Mouse (Mus musculus) gastrocnemius, adult 8-10 months (tissue): Measurements from ENCODE around the gene Tcf7l1. TPM values are rescaled to one million over a fixed set of nuclear protein-coding genes. Genes with fewer than 3 reads are reported as not detected.

Source experiments
- DNase-seq, 2 experiments: peaks; one replicate each; pipeline ENCODE4 v3.0.0; 2022; ENCODE audit warnings: low spot score in 2 of 2
- total RNA-seq, 4 experiments: library from RNA; stranded (reverse); gene quantifications; 2 replicates each; pipeline ENCODE4 v1.2.4; 2022

The Tcf7l1 gene
- total RNA-seq, 4 experiments from 2014 or later = 3.0 to 5.0 (median 4.2) TPM

DNA sequence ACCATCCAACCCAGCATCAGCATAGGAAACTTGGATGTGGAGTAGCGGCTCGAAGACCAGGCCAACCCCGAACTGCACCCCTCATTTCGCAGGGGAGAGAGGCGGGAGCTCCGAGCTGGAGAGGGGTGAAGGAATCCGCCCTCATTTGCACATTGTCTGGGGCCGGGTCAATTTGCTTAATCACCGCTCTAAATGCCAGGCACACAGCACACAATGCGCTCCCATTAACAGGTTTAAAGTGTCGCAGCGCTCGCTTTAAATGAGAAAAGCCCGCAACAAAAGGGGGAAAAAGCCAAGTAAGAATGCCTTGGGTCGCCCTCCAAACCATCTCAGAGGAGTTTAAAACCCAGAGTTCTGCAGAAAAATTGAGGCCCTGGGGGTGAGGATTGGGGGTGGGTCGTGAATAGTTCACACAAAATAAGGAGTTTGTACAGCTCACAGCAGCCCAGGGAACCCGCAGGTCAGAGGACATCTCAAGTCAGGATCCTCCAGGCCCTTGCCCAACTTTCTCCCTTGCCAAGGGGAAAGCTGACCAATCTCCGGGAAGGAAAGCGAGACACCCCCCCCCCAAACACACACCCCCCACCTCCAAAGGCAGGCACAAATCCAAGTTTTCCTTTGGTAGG, 1.6 kb downstream of the Tcf7l1 start:
- no peak for DNase-seq

DNA sequence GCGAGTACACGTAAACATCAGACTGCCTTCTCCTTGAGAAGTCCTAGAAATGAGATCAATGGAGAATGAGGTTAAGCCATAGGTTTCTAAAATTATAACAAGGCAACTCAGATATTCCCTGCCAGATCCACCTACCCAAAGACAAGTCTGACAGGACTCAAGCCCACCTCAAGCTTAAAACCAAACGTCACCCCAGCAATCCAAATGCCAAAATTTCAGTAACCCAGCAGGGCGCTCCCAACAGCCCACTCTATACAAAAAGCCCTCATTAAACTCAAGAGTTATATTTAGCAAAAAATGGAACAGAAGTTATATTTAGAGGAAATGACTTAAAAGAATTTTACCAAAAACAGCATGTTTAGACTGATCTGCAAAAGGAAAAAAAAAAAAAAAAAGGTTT, 5.3 kb downstream of the Tcf7l1 start:
- no peak for DNase-seq

DNA sequence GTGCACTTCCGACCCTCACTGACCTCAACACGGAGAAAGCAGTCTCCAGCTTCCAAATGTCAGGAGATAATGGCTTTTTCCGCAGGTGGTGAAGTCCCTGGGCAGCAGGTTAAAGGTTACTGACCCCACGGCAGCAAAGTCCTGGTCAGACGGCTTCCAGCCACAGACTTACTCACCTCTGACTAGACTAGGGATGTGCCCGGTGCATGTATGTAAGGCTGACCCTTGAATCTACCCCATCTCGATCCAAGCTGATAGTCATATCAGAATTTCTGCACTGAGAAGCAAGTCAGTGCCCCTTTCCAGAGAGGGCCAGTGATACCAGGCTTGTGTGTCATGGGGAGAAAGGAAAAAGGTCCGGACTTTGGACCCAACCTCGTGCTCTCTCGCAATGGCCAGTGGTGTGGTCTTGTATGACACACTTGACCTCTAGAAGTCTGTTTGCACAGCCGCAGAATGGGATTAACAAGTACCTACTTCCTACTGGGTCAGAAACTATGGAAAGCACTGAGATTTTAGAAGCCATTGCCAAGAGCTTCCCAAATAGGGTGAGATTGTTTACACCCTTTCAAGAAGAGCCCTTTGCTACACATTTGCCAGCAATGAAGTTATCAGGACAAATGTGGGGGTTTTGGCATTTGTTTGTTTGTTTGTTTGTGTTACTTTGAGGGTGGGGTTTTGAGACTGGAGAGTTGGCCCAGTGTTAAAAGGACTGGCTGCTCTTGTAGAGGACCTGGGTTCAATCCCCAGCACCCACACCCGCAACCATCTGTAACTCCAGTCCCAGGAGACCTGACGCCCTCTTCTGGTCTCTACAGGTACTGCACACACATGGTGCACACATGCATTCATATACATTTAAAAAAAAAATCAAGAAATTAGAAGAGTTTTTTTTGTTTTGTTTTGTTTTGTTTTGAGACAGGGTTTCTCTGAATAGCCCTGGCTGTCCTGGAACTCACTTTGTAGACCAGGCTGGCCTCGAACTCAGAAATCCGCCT, 10.0 kb downstream of the Tcf7l1 start:
- no peak for DNase-seq

DNA sequence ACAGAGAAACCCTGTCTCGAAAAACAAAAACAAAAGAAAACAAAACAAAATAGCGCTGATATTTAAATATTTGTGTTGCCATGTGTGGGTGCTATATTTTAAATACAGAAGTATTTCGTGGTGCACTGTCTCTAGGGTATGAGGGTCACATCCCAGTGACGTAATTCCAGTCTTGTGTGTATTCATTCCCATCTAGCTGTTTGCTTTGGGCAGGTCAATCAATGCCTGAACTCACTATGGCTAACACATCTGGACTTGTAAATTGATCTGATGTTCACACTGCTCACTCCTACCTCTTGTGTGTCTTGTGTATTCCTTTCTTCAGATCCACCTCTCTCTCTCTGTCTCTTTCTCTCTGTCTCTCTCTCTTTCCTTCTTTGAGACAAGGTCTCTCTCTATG, 11.8 kb downstream of the Tcf7l1 start:
- no peak for DNase-seq

DNA sequence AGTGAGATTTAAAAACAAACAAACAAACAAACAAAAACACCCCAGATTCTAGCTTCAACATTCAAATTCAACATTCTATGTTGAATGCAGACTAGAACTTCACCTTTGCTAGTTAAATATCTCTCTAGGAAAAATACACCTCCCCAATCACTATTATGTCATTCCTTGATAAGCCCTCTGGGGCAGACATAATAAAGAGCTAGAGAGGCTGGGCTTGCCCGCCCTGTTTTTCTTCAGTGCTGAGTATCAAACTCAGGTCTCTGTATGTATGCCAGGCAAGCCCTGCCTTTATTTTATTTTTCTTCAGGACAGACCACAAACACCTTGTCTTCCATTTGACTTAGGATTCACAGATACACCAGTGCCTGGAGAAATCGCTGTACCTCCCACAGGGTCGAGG, 14.8 kb downstream of the Tcf7l1 start:
- DNase-seq = no peak

DNA sequence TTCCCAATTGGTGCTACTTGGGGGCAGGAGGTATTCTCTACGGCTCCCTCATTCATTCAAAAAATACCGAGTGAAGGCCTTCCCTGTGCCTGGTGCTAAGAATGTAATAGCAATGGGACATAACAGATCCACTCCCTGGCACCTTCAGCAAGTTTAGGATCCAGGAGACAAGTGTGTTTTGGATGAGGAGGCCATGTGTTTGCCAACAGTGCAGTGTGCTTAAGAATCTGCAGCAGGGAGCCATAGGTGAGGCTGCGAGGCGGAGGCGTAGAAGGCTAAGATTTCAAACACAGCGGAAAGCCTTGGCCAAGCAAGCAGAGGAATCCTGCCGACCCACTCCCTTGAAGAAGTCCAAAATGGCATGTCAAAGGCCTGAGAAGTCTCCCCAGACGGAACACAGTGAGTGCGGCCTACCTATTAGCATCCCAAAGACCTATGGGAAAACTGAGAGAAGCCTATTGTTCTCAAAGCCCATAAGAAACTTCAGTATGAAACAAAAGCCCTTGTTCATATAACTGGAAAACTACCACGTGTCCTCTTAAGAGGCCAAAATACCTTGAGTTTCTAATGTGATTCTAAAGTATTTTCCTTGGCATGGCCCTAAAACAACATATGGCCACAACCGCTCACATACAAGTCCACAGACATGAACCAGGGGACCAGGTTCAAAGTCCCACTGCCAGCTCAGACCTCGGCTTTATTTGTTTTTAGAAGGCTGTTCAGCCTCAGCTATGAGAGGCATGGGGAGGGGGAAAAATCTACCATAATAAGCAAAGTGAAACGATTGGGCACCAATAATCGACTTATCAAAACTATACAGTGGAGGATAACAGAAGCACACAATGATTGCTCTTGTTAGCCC, 18.9 kb downstream of the Tcf7l1 start:
- no peak for DNase-seq

DNA sequence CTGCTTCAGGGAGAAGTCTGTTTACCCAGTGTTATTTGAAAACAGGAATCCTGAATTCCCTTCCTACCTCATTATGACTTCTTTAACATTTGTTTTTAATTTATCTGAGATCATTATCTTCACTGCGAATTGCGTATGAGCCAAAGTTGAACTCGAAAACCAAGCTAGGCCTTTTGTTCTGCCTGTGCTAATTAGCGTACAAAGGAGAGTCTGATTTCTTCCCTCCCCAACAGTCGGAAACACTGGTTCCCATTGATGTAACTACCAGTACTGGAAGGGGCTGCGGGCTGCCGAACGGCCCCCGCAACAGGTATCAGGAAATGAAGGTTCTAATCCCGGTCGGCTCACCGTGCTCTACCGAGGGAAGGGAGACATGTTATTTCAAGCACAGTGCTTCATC, 19.7 kb downstream of the Tcf7l1 start:
- DNase-seq = no peak

DNA sequence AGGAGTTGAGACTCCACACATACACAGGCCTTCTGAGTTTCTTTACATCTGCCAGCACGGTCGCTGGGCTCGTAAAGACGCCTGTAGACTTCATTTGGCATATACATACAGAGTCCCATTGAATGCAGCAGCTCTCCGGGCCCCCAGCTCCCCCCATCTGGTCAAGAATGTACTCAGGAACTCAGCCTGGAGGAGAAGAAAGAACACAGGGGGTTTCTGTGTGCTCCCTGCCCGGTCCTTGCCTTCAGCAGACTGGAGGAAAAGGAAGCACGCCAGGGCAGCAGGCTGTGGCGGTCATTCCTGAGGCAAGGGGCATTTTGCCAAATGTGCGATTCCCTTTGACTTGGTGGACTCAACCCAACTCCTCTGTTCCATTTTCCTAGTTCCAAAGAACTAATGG, 20.2 kb downstream of the Tcf7l1 start:
- peak; percentile 23 to 38 for DNase-seq

DNA sequence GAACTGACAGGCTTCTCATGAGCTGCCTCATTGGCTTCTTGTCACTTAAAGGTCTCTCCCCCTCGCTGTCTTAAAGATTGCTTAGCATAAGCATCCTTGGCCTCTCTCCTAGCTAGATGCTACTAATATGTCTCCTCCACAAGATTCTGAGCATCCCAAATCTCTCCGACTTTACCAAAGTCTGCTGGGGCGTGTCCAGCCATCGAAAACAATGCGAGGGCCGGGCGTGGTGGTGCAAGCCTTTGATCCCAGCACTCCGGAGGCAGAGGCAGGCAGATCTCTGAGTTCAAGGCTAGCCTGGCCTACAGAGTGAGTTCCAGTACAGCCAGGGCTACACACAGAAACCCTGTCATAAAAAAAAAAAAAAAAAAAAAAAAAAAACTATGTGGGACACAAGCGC, 21.0 kb downstream of the Tcf7l1 start:
- no peak for DNase-seq

DNA sequence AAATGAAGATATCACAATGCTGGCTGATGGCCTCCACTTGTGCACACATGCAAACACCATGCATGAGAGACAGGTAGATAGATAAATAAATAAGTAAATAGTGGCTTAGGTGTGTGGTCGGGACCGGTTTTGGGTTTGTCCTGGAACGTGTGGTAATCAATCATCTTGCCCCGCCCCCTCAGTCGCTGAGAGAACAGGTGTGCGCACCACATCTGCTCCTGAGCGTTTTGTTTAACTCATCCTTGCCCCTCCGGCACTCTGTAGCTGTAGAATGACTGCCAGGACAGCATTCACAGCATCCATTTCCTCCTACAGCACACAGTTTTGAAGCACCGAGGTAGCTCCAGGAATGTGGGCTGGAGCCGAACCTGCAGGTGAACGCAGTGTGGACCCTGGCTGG, 25.4 kb downstream of the Tcf7l1 start:
- DNase-seq = no peak

DNA sequence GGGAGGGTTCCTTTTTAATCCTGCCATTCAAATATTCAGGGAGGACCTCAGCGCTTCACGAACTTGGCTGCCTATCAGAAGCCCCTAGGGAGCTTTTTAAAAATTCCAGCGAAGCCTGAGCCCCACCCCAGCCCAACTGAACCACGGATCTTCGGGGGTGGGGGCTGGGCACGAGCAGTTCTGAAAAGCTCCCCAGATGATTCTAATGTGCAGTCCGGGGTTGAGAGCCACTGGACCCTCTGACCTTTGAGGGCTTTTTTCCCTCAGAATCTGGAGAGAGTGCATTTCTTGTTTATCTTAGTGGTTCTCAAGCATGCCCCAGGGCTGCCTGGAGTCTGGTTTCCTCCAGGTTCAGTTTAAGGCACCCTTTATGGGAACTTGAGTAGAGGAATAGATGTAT, 27.4 kb downstream of the Tcf7l1 start:
- peak in 1 of 2 experiments; percentile 22 for DNase-seq

DNA sequence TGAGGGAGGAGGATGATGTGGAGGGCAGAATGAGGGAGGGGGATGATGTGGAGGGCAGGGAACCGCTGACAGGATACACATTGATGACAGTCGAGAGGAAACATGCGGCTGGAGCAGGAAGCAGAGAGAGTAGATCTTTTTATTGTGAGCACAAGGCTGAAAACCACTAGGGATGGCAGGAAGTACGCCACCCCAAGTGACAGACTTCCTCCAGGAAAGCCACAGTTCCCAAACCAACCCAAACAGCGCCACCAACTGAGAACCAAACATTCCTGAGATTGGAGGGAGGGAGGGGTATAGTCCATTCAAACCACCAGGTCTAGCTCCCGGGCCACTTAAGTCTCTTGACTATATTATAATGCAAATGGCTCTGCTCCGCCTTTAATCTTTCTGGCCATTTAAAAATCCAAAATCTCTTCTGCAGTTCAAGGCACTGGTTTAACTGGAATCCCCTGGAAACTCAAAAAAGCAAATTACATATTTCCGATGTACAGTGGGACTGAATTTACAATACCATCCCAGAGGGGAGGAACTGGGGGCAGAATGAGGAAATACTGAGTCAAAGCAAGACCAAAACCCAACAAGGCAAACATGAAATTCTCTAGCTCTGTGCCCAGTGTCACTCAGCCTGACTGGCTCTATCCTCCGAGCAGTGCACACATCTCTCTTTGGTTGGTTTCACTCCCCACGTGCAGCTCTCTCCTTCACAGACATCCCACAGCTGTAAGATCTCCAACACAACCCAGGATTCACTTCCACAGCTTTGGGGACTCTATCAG, 30.6 kb downstream of the Tcf7l1 start:
- DNase-seq = no peak

DNA sequence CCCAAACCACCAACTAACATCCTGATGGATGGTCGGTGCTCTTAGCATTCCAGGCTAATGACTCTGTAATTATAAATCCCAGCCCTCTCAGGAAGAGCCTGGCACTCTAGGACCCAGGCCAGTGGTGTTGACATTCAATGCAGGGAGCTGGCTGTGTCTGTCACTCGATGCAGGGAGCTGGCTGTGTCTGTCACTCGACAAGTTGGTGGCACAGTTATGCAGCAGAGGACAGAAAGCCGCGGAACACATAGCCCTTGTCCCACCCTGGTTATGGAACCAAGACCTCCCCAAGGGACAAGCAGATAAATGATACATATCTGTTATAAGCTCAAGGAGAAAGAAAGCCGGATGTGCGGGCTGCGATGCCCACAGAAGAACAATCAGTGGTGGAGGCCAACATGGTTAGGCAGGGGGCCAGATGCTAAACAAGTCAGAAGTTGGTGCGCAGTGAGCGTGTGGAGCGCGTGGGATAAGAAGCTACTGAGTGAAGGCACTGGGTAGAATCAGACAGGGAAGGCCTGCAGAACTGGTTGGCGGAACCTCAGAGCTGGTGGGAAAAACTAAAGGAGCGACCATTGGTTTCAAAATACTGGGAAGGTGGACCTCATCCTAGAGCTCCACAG, 33.7 kb downstream of the Tcf7l1 start:
- DNase-seq = no peak

DNA sequence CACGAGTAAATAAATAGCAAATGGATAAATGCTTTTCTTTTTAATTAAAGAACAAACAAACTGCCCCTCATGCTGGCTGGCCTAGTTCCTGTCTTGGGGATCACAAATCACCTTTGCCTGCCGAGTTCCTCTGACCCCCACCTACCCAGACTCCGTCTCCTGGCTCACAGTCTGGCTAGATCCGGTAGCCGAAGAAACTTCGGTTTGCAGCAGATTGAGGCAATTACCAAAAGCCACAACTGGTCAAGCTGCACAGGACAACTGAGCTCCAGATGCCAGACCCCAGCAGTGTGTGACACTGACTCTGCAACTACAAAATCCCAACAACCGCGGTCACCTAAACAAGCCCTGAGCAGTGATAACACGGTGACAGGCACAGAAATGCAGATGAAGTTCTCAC, 34.8 kb downstream of the Tcf7l1 start:
- no peak for DNase-seq

DNA sequence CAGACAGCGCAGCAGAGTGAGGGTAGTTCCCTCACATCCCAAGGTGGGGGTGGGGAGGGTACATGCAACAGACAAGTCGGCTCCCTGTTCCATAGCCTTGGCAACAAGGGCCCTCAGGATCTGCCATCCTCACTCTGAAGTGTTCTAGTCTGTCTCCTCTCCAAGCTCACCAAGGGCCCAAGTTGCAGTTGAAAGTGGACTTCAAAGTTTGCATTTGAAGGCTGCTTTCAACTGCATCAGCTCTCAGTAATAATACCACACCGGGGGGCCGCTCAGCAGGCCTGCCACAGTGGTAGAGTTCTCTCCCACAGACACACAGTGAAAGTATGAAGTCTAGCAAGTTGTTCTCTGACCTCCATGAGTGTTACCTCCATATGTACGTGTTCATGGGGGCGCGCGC, 35.3 kb downstream of the Tcf7l1 start:
- DNase-seq = no peak

DNA sequence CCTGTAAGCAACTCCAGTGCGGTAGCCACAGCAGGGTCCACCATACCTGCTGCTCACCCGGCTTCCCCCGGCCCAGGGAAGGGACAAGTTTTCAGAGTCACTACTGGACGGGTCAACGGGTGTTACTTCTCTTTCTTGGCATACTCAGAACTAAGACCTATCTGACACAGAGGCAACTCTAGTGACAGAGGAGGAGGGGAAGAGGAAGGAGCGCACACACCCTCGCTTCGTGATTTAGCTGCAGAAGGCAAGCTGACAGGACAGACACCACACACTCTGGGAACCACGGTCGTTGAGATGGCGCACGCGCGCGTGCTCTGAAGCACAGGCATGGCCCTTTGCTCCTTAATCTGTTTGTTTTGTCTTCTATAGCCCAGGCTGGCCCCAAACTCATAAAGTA, 36.2 kb downstream of the Tcf7l1 start:
- DNase-seq = no peak

DNA sequence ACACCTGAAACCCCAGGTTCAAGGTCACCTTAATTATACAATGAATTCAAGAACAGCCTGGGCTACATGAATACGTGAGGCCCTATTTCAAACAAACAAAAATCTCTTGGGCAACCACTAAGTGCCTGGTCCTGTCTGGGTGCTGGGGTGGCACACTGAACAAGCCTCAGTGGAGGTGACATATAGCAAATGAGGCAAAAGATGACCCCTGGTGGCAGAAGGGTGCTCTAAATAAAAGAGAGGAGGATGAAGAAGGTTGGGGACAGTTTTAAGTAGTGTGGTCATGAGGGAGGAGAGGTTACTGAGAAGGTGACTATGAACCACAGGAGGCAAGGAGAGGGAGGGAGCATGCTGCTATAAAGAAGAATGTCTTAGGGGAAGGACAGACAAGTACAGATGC, 37.8 kb downstream of the Tcf7l1 start:
- DNase-seq = no peak

DNA sequence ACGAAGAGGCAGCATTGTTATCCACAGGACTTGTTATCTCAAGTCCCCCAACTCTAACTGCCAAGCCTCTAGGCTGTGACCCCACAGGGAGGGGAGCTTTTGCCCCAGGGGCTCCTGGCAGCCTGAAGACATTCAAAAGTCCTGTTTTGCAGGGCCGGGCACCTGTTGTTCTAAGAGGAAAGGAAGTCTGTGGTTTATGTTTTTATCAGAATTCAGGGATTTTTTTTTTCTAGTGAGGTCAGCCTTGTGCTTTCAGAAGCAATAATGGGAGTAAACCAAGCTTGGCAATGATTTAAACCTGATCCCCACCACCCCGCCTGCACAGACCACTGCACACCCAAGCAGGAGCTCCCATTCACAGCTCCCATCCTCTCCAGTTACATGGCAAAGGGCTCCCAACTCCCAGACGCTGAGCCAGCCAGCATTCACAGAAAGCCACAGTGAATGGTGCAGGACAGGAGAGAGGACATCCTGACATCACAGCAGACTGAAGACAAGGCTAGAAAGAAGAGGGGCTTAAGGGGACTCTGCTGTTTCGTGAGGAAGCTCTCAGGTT, 40.1 kb downstream of the Tcf7l1 start:
- no peak for DNase-seq

DNA sequence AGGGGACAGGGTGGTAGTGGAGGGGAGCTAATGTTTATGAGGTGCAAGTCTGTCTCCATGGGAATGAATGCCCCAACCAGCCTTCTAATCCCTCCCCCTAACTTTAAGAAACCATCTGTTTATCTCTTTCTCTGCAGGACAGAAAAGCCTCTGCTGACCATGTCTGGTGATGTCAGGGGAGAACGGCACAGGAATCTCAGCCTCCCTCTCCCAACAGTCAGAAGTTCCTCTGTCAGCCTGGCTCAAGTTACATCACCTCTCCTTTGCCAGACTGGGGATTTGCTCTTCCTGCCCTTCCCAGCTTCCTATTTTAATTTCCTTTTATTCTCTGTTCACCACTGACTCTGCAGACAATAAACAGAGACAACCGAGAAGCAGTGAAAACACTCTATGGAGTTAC, 40.6 kb downstream of the Tcf7l1 start:
- no peak for DNase-seq

DNA sequence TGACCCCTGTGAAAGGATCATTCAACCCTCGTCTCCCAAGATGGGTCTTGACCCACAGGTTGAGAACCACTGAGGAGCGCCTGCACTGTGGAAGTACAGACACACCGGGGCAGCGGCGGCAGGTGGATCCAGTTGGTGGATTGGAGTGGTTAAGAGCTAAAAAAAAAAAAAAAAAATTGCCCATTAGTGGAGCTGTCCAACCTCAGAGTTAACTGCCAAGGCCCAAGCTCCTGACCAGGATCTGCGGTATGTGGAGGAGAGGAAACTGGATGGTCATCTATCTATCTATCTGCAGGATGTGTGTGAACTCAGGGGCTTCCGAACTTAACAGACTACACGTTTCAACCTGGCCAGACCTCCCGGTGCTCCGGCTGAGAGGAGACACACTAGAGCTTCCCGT, 41.2 kb downstream of the Tcf7l1 start:
- no peak for DNase-seq
